Comparison of ENCODE assay signal across 9 mouse cellular contexts in genomic region chr4:54946662-54947055, GRCm38 (mm10). TPM values are rescaled to one million over a fixed set of nuclear protein-coding genes. Genes with fewer than 3 reads are reported as not detected.
DNase-seq lines count a peak whose midpoint lies in the region; ATAC-seq and TF ChIP-seq lines count a peak whose summit lies in the region.
"Had no signal": no experiment of that assay in that cellular context is flagged by ENCODE, and none has a peak within 500 bp of the region (broad histone marks: within the 10 kb centered on the region; RNA-seq: fewer than 3 reads in every experiment).

No protein-coding gene starts in this region.

- no peaks in the 10 kb centered on the region for H3K9me3 ChIP-seq in embryonic facial prominence, embryonic 15.5 days (replicated peaks)
- H3K9me3 ChIP-seq in intestine, embryonic 14.5 days (ENCODE audit: control insufficient read depth, low read length), result no peaks in the 10 kb centered on the region

- no peaks in the 10 kb centered on the region for H3K27me3 ChIP-seq in embryonic facial prominence, embryonic 15.5 days
- H3K27me3 ChIP-seq in intestine, embryonic 14.5 days (replicated peaks; ENCODE audit: control insufficient read depth, insufficient read depth, low read length), result no peaks in the 10 kb centered on the region
- no peaks in the 10 kb centered on the region for H3K27me3 ChIP-seq in myocyte (ENCODE audit: control insufficient read depth, insufficient read depth, insufficient read length)

- ATAC-seq in embryonic facial prominence, embryonic 15.5 days (ENCODE audit: insufficient number of reproducible peaks, low FRiP score, low TSS enrichment, low read depth), result no peak
- ATAC-seq in intestine, embryonic 14.5 days (replicated peaks; ENCODE audit: low FRiP score, low TSS enrichment, low read depth), result no peak
- ATAC-seq in megakaryocyte-erythroid progenitor cell, adult 5-6 weeks (replicated peaks; ENCODE audit: low FRiP score, low TSS enrichment, poor library complexity, severe bottlenecking), result no peak

- H3K9ac ChIP-seq in embryonic facial prominence, embryonic 15.5 days, result peak overlapping the region; percentile 54
- H3K9ac ChIP-seq in intestine, embryonic 14.5 days (ENCODE audit: low read length), result peak overlapping the region; percentile 84

- peaks cover 21% of the 10 kb centered on the region for H3K4me1 ChIP-seq in embryonic facial prominence, embryonic 15.5 days
- peaks cover 13% of the 10 kb centered on the region for H3K4me1 ChIP-seq in intestine, embryonic 14.5 days (replicated peaks; ENCODE audit: control insufficient read depth, insufficient read depth, low read length)

- H3K79me2 ChIP-seq in myocyte (ENCODE audit: control insufficient read depth, insufficient read depth), result peaks cover 24% of the 10 kb centered on the region

- DNase-seq in kidney, postnatal 10 days, result peak; percentile 13
- no peak for DNase-seq in kidney, adult 11 months
- DNase-seq in intestine, embryonic 14.5 days (ENCODE audit: low spot score), result no peak
- DNase-seq in left cerebral cortex, postnatal 14 days (ENCODE audit: low spot score in 2 of 2), result no peak
- DNase-seq in yolk sac, embryonic 10.5 days (ENCODE audit: low spot score), result no peak
- DNase-seq: lung, adult 18-20 months had no signal

- H3ac ChIP-seq in myocyte (ENCODE audit: control insufficient read depth, insufficient read length), result no peak overlapping the region

- H3K27ac ChIP-seq in embryonic facial prominence, embryonic 15.5 days (replicated peaks), result peak overlapping the region; percentile 94
- H3K27ac ChIP-seq in intestine, embryonic 14.5 days (ENCODE audit: low read depth), result peak overlapping the region; percentile 97

- TF ChIP-seq POLR2A in myocyte (IDR thresholded peaks at IDR 0.05; ENCODE audit: insufficient read length, low read depth), result no peak

- peak overlapping the region; percentile 92 for H3K4me2 ChIP-seq in embryonic facial prominence, embryonic 15.5 days (replicated peaks)
- peak overlapping the region; percentile 91 for H3K4me2 ChIP-seq in intestine, embryonic 14.5 days (ENCODE audit: low read length)
- peak overlapping the region; percentile 98 for H3K4me2 ChIP-seq in myocyte (ENCODE audit: low read depth)

- intact Hi-C loops in left cerebral cortex, postnatal 14 days (cut with DNase I), result loop anchor here (5.0 to 10.0 kb wide), 6 partner anchors 66 to 1012 kb away; no protein-coding TSS in a partner anchor

- no peaks in the 10 kb centered on the region for H3K36me3 ChIP-seq in embryonic facial prominence, embryonic 15.5 days
- no peaks in the 10 kb centered on the region for H3K36me3 ChIP-seq in intestine, embryonic 14.5 days (ENCODE audit: control insufficient read depth, insufficient read depth, low read length)
- no peaks in the 10 kb centered on the region for H3K36me3 ChIP-seq in myocyte (ENCODE audit: control insufficient read depth, insufficient read depth)

- WGBS in embryonic facial prominence, embryonic 15.5 days, result under 1% methylated on average over 10 of the region's 10 CpGs
- WGBS in intestine, embryonic 14.5 days, result 0% methylated on average over 10 of the region's 10 CpGs

- peak overlapping the region; percentile 74 for H3K4me3 ChIP-seq in embryonic facial prominence, embryonic 15.5 days (replicated peaks)
- H3K4me3 ChIP-seq in intestine, embryonic 14.5 days (ENCODE audit: low read depth, low read length), result peak overlapping the region; percentile 85
- H3K4me3 ChIP-seq in myocyte, result peak overlapping the region; percentile 96

TF ChIP-seq in myocyte, 11 proteins besides CTCF, POLR2A, EP300 and RAD21:
- TF ChIP-seq SRF (IDR thresholded peaks at IDR 0.05; ENCODE audit: control insufficient read depth, insufficient read length, low read depth) (no peak), CEBPB (IDR thresholded peaks at IDR 0.05; ENCODE audit: insufficient read depth, poor library complexity, severe bottlenecking) (no peak), MYOD1 (IDR thresholded peaks at IDR 0.05; ENCODE audit: control insufficient read depth in 1 of 3, insufficient read length in 2 of 3, low read depth in 2 of 3) (no peak), TCF12 (IDR thresholded peaks at IDR 0.05; ENCODE audit: insufficient read depth, poor library complexity, severe bottlenecking) (no peak), TCF3 (IDR thresholded peaks at IDR 0.05; ENCODE audit: insufficient read length, low read depth) (no peak), REST (IDR thresholded peaks at IDR 0.05; ENCODE audit: insufficient read depth, insufficient read length) (no peak)

RNA-seq across cellular contexts. Expression of gene Zfp462, which starts 1.8 kb away (rescaled TPM):
- 3.5 and 3.7 TPM in 2 replicates for polyA plus RNA-seq in embryonic facial prominence, embryonic 15.5 days (2015; fragmentation: Nextera tagmentation; extraction: Ambion mirVana)
- 3.5 and 5.1 TPM in 2 replicates for polyA plus RNA-seq in intestine, embryonic 14.5 days (2014; fragmentation: Nextera tagmentation; extraction: Ambion mirVana)
- polyA plus RNA-seq in myocyte (2012; fragmentation: generic; extraction: Trizol), result 3.1 TPM
- 1.0 TPM in 1 of 2 replicates, not detected in the other for total RNA-seq in megakaryocyte-erythroid progenitor cell, adult 5-6 weeks (2014; fragmentation: Nextera tagmentation)
- total RNA-seq in megakaryocyte-erythroid progenitor cell, adult 5-6 weeks (2017), result 0.57 and 0.99 TPM in 2 replicates
- total RNA-seq in left cerebral cortex, postnatal 14 days (2021), result 10 to 100 TPM; 51.4 to 54.4 TPM
